Mouse (Mus musculus): Measurements from ENCODE around the gene Cyp20a1.

- no peak for TF ChIP-seq EP300 (IDR thresholded peaks at IDR 0.05; ENCODE audit: insufficient read depth, low read depth, low read length)
- no peak for TF ChIP-seq POLR2A (IDR thresholded peaks at IDR 0.05; ENCODE audit: insufficient read depth, low read length)
Observed at GRCm38 (mm10) chr1:60423882-60424281, 80.8 kb downstream of the Cyp20a1 start.

Measured in ES-Bruce4 (cell line).